Mouse (Mus musculus): ENCODE data around the gene Stip1.
A peak's percentile ranks its signal among the peaks of the same experiment; 100 is the strongest.
"Not testable (repeated sequence)": the region's sequence is repeated elsewhere in the genome, so short reads cannot be mapped to it uniquely, and the experiment has no call there.

Stip1 gene

GRCm38 (mm10) chr19:7012426-7012825 is 27.3 kb downstream of the Stip1 start:
- no peak for DNase-seq

- no peak for DNase-seq
Observed at GRCm38 (mm10) chr19:7006892-7007593, 32.7 kb downstream of the Stip1 start.

- DNase-seq = no peak
Observed at GRCm38 (mm10) chr19:6999360-7000063, 40.3 kb downstream of the Stip1 start.

DNA sequence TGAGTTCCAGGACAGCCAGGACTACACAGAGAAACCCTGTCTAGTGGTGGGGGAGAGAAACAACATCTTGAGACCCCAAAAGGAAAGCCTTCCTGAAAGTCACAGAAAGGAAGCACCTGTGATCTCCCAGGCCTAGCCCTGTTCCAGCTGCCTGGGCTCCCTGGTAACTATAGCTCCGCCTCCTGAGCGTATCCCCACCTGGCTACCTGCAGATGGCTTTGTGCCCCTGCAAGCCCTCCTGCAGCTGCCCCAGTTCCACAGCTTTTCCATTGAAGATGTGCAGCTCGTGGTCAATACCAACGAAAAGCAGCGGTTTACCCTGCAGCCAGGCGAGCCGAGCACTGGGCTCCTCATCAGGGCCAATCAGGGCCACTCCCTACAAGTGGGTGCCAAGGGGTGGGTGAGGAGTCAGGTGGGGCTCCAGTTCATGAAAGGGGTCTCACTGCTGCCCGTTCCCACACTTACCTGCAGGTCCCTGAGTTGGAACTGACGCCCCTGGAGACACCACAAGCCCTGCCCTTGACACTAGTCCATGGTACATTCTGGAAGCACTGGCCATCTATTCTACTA is 42.0 kb downstream of the Stip1 start:
- no peak for DNase-seq

GRCm38 (mm10) chr19:6996006-6996405 is 43.8 kb downstream of the Stip1 start, which contains the start of the genes Nudt22 and Trpt1:
TSS of gene Nudt22 (minus strand) at chr19:6996117.
TSS of gene Trpt1 (plus strand) at chr19:6996131.
- DNase-seq = peak; percentile 73

DNA sequence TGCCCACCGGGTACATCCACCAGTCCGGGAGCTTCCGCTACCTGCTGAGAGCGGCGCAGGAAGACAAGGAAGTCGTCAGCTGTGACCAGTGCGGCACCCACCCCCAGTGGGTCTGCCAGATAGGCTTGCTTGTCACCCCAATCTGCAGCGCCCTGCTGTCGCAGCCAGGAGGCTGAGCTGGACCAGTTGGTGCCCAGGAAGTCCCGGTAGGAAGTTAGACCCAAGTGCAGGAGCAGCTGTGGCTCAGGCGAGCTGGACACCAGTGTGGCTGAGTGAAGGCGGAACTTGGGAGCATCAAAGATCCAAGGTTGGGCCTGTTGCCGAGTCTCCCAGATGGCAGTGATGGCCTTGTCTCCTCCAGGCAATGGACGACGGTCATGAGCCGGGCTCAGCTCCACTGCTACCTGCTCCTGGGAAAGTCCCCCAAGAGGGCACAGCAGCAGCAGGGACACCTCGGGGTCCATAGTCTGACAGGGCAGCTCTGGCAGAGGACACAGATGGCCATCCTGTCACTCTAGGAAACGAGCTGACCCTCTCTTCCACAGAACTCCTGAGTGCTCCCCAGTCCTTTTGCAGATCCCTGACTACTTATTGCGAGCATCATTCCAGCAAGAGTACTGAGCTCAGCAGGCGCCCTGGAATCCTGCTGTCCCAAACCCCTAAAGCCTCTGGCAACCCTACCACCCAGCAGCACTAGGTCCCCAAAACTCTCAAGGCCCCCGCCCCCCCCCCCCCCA is 44.3 kb downstream of the Stip1 start:
- DNase-seq = no peak

GRCm38 (mm10) chr19:6994489-6994888 is 45.3 kb downstream of the Stip1 start:
- DNase-seq = no peak

- DNase-seq = no peak
Observed at GRCm38 (mm10) chr19:6994002-6994401, 45.8 kb downstream of the Stip1 start.

DNA sequence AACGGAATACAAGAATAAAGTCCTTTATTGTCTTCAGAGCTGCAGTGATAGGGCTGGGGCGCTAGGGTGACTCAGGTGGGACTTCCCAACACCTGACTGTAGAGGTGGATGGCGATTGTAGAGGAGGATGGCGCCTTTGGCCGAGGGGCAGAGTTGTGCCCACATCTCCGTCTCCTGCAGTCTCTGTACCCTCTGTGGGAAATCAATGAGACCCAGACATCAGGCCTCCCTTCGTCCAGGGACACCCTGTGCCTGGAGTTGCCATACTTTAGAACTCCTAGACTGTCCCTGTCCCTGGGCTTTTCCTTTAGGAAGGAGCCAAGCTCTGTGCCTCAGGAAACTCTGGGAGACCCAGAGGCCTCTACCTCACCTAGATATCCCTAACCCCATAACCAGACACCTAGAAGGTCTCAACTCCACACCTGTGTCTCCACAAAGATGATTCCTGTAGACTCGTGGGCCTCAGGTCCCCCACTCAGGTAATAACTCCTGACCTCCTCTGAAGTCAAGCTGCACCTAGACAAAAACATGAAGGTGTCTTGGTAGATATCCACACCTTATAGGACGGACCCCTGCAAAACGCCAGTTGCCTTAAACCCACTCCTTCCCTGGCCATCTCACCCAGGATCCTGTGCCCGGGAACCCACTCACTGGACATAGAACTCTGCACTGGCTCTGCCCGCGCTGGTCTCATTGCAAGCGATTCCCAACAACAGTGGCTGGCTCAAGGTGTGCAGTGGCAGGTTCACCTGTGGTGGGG is 46.6 kb downstream of the Stip1 start:
- DNase-seq = no peak

- DNase-seq = peak; percentile 93
Observed at GRCm38 (mm10) chr19:6992011-6992858, 47.5 kb downstream of the Stip1 start, which contains the start of gene Dnajc4. TSS of gene Dnajc4 (minus strand) at chr19:6992572.

- not testable (repeated sequence) for DNase-seq
Observed at GRCm38 (mm10) chr19:6991166-6991565, 48.6 kb downstream of the Stip1 start.

DNA sequence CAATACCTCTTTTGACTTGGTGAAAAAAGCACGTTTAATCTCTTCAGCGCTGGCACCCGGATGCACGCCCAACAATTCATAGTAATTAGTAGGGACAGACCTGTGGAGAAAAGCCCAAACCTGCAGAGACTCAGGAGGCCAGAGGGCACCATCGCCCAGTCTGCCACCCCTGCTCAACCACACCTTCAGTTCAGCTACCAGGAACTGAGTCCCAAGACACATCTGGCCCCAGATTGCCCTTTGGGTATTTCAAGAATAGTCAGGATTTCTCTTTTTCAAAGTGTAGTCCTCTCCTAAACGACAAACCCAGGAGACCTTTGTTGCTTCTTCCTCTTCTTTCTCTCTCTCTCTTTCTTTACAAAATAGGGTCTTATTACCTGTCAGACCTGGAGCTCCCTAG is 49.1 kb downstream of the Stip1 start:
- DNase-seq = no peak

DNA sequence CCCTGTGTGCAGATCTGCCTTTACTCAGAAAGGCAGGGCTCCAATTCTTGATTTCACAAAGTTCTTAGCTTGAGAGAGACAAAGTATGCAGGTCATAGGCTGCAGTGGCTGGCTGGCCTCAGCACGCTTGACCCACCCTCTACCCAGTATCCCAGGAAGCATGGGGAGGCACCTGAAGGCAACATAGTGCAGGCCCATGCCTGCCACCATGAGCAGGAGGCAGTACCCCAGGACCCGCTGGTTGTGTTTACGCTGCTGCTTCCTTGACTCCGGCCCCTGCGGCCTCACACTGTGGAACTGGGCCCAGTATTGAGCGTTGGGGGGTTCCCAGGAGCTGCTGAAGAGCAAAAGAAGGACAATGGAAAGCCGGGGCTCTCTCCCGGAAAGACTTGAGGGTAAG is 50.5 kb downstream of the Stip1 start:
- DNase-seq = no peak

DNA sequence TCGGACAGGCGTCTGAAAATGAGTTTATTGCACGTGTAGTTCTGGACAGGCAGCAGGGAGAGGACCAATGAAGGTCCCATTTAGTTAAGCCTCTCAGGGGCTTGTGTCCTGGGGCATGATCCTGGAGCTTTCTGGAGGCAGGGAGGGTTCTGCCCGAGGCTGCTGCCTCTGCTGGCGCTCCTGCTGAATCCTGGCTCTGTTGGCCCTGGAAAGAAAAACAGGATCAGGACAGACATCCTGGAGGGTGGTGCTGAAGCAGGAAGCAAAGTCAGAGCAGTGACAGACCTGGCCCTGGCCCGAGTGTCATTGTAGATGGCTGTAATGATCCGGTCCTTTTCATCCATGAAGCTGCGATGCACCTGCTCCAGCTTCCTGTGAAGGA is 51.9 kb downstream of the Stip1 start:
- DNase-seq = no peak

GRCm38 (mm10) chr19:6987061-6987903 is 52.5 kb downstream of the Stip1 start, which contains the start of gene Vegfb:
TSS of gene Vegfb (minus strand) at chr19:6987651.
- peak; percentile 68 for DNase-seq

- no peak for DNase-seq
Observed at GRCm38 (mm10) chr19:6985951-6986708, 53.6 kb downstream of the Stip1 start.

- no peak for DNase-seq
Observed at GRCm38 (mm10) chr19:6985300-6985699, 54.5 kb downstream of the Stip1 start.

DNA sequence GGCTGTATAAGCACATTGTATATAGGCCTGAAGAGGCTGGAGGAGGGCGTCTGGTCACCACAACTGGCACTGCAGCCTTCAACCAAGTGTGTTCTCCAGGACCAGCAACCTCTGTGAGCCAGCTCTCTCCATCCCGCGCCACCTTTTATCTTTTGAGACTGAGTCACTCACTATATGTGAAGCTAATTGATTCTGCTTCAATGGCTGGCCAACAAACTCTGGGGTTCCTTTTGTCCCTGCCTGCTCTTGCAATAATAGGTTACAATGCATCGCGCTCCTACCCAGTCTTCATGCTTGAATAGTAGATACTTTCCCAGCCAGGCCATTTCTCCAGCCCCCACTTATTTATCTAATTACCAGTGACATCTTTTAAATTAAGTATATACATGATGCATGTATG is 56.1 kb downstream of the Stip1 start:
- no peak for DNase-seq

GRCm38 (mm10) chr19:6981465-6981864 is 58.3 kb downstream of the Stip1 start:
- DNase-seq = no peak

Measured in right cerebral cortex, postnatal 4 days (tissue).